Mouse (Mus musculus) lung, adult 2 months (tissue): ENCODE data around the gene Gcnt3. TPM values are rescaled to one million over a fixed set of nuclear protein-coding genes. Genes with fewer than 3 reads are reported as not detected.

Experiments
- DNase-seq: peaks from one replicate; pipeline ENCODE4 v3.0.0; 2022
- H3K4me1 ChIP-seq: fragments of 200-500 bp; 2 replicates; pipeline ENCODE4 v1.6.1; 2011; ENCODE audit warnings: low read length; ENCODE audit not compliant: control insufficient read depth, insufficient read depth
- H3K4me3 ChIP-seq: fragments of 200-500 bp; replicated peaks from 2 replicates; pipeline ENCODE3; 2011; ENCODE audit warnings: low read depth, mild to moderate bottlenecking, control low read depth, low read length; ENCODE audit errors: extremely low read depth
- CTCF ChIP-seq: fragments of 200-500 bp; IDR thresholded peaks from 2 replicates; pipeline ENCODE4 v1.5.1; 2011; ENCODE audit warnings: mild to moderate bottlenecking, low read length, control low read depth; ENCODE audit not compliant: insufficient read depth
- POLR2A ChIP-seq: fragments of 200-500 bp; IDR thresholded peaks from 2 replicates; pipeline ENCODE4 v1.6.1; 2011; ENCODE audit warnings: low read depth, mild to moderate bottlenecking, control low read depth, low read length, borderline replicate concordance; ENCODE audit errors: extremely low read depth
- WGBS: fragments of 180-500 bp; shearing (Covaris S2); methylation state at CpG from one replicate; pipeline ENCODE4 v1.1.7; 2018; 5-methylcytosine and 5-hydroxymethylcytosine counted together
- polyA plus RNA-seq: library from polyadenylated mRNA; depleted of rRNA; stranded (reverse); fragments of >200 nt; gene quantifications from 2 replicates; pipeline ENCODE4 v1.2.3, GENCODE M21; 2012

Gcnt3 gene
- polyA plus RNA-seq, 1 experiment = not detected

- 91% methylated on average over 5 of the region's 5 CpGs for WGBS
- TF ChIP-seq CTCF = no peak
- no peak for TF ChIP-seq POLR2A
- H3K4me3 ChIP-seq = no peak overlapping the region
- DNase-seq = no peak
- H3K4me1 ChIP-seq = peaks cover 10% of the 10 kb centered on the region
Measured at GRCm38 (mm10) chr9:70010781-70011473, 27.0 kb downstream of the Gcnt3 start.

- Histone ChIP-seq H3K4me1 (peaks cover 10% of the 10 kb centered on the region), H3K4me3 (no peak overlapping the region)
- TF ChIP-seq CTCF (no peak), POLR2A (no peak)
- no peak for DNase-seq
- WGBS = 67% methylated on average over 8 of the region's 8 CpGs
Measured at GRCm38 (mm10) chr9:70009754-70010304, 28.1 kb downstream of the Gcnt3 start.

- no peak for DNase-seq
- 85% methylated on average over 14 of the region's 14 CpGs for WGBS
- no peaks in the 10 kb centered on the region for H3K4me1 ChIP-seq
- no peak for TF ChIP-seq CTCF
- no peak for TF ChIP-seq POLR2A
- no peak overlapping the region for H3K4me3 ChIP-seq
Measured at GRCm38 (mm10) chr9:70007506-70008248, 30.2 kb downstream of the Gcnt3 start.

GRCm38 (mm10) chr9:70006984-70007383 lies 30.9 kb downstream of the Gcnt3 start:
- no peaks in the 10 kb centered on the region for H3K4me1 ChIP-seq
- no peak for TF ChIP-seq CTCF
- TF ChIP-seq POLR2A = no peak
- H3K4me3 ChIP-seq = no peak overlapping the region
- WGBS = 74% methylated on average over 5 of the region's 5 CpGs
- DNase-seq = no peak

- DNase-seq = no peak
- WGBS = 54% methylated on average over 10 of the region's 10 CpGs
Measured at GRCm38 (mm10) chr9:70003516-70003915, 34.4 kb downstream of the Gcnt3 start.

GRCm38 (mm10) chr9:69999318-69999717 lies 38.6 kb downstream of the Gcnt3 start:
- Histone ChIP-seq H3K4me1 (peaks cover 2% of the 10 kb centered on the region; the same call in 1 of the 2 replicates), H3K4me3 (no peak overlapping the region)
- 94% methylated on average over 1 of the region's 1 CpGs for WGBS
- DNase-seq = no peak
- TF ChIP-seq POLR2A (no peak), CTCF (0 out of 2 replicates have a peak, but pooled peaks have one; percentile 4)

More at GRCm38 (mm10) chr9:70003516-70003915, 34.4 kb downstream of the Gcnt3 start:
- H3K4me3 ChIP-seq = no peak overlapping the region
- TF ChIP-seq POLR2A = no peak
- TF ChIP-seq CTCF = no peak
- H3K4me1 ChIP-seq = no peaks in the 10 kb centered on the region

GRCm38 (mm10) chr9:69994547-69994946 lies 43.3 kb downstream of the Gcnt3 start:
- no peak for TF ChIP-seq CTCF
- no peak for TF ChIP-seq POLR2A
- WGBS = 75% methylated on average over 5 of the region's 5 CpGs
- H3K4me1 ChIP-seq = peaks cover 29% of the 10 kb centered on the region
- no peak for DNase-seq
- H3K4me3 ChIP-seq = no peak overlapping the region

GRCm38 (mm10) chr9:69993479-69993878 lies 44.4 kb downstream of the Gcnt3 start:
- Histone ChIP-seq H3K4me3 (no peak overlapping the region), H3K4me1 (peaks cover 33% of the 10 kb centered on the region)
- TF ChIP-seq POLR2A = no peak
- 35% methylated on average over 1 of the region's 1 CpGs for WGBS
- DNase-seq = no peak

- TF ChIP-seq POLR2A (no peak), CTCF (no peak)
- no peak for DNase-seq
- H3K4me3 ChIP-seq = no peak overlapping the region
- 24% methylated on average over 5 of the region's 5 CpGs for whole genome bisulfite sequencing
- H3K4me1 ChIP-seq = peaks cover 33% of the 10 kb centered on the region
Measured at GRCm38 (mm10) chr9:69992841-69993277, 45.0 kb downstream of the Gcnt3 start.
